Mouse (Mus musculus): ENCODE data around the gene Ccdc160.
A peak's percentile ranks its signal among the peaks of the same experiment; 100 is the strongest.

Ccdc160 gene

DNA sequence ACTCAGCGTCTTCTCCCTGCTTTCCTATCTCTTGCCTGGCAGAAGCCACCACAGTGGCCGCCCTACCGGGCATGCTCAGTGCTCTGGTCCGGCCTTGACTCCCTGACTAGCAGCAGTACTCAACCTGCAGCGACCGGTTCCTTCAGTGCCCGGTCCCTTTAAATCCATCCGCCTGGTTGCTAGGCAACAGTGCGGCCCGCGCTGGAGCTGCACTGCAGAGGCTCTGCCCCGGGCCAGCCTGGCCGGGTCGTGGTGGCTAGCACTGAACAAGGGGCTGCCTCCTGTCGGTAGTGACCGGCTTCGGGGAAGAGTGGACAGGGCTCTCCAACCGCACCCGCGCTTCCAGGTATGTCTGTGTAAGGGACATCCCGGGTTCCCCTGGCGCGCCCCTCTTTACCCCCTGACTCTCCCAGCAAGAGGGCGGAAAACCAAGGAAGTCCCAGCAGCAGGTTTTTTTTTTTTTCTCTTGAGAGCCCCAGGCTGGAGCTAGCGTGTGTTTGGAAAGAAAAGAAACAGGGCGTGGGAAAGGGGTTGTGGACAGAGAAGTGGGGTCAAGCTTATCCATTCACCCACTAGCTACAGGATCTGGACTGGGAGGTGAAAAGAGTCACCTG is at the start of gene Ccdc160:
Gene Ccdc160, plus strand, starts transcription at position 221 of the 614 bp plus-strand sequence.
- DNase-seq (ENCODE audit: low spot score), result peak; percentile 40

- DNase-seq (ENCODE audit: low spot score), result no peak
Observed at GRCm38 (mm10) chrX:52743781-52744180, 47.2 kb upstream of the Ccdc160 start.

- no peak for DNase-seq (ENCODE audit: low spot score)
Observed at GRCm38 (mm10) chrX:52744201-52745051, 46.6 kb upstream of the Ccdc160 start.

GRCm38 (mm10) chrX:52745462-52745861 is 45.5 kb upstream of the Ccdc160 start:
- no peak for DNase-seq (ENCODE audit: low spot score)

DNA sequence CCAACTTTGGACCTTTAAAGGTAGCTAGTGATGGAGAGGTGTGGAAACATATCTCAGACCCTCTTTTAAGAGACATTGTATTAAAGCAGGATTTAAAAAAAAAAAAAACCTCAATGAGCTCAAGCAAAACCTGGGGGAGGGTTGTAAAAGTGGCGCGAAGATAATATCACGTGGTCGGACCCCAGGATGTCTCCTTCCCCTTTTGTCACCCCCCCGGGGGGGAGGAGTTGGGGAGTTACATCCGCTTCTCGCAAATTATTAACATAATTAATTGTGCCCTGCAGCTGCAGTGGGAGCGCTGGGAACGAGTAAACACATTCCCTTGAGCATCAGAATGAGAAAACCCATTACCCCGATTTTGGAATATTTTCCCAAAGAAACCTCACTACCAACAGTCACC is 45.1 kb upstream of the Ccdc160 start:
- DNase-seq (ENCODE audit: low spot score), result no peak

DNA sequence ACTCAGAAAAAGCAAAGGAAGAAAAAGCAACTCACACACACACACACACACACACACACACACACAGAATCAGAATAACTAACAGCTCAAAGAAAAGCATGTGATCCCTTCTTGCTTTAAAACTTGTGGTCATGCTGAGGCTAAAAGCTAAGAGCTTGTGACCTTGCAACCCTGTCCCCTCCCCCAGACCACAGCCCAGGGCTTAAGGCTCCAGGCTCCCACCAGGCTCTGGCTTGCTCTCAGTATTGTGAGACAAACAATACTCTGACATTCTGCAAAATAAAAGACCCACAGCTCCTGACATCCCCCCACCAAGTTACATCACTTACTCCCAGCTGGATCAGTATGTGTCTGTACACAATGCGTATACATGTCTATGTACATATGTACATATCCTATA is 44.2 kb upstream of the Ccdc160 start:
- no peak for DNase-seq (ENCODE audit: low spot score)

DNA sequence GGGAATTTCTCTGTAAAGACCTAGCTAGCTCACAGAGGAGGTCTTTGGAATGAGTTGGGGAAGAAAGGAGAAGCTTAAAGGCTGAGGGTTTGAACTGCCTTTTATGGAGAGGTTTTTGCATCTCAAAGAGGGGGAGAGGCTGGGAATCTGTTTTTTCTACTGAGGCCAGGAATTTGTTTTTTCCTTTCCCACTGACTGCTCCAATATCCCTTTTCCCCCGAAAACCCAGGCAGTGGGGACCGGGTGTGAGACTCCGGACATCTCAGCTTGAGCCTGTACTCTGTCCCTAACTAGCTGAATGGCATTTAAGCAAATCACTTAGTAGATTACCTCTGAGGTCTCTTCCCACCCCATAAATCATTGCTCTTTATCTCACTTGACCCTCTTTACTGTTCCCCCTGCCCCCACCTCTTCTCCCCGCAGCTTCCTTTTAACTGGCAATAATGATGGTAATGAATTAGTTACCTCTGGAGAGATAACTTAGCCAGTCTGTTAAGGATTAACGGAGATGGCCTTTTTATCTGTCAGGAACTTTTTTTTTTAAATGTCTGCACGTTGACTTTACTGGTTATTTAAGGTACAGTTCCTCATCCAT is 37.4 kb upstream of the Ccdc160 start:
- no peak for DNase-seq (ENCODE audit: low spot score)

GRCm38 (mm10) chrX:52757164-52757563 is 33.8 kb upstream of the Ccdc160 start:
- DNase-seq (ENCODE audit: low spot score), result no peak

- DNase-seq (ENCODE audit: low spot score), result no peak
Observed at GRCm38 (mm10) chrX:52759232-52759631, 31.8 kb upstream of the Ccdc160 start.

- DNase-seq (ENCODE audit: low spot score), result no peak
Observed at GRCm38 (mm10) chrX:52760191-52760945, 30.6 kb upstream of the Ccdc160 start.

GRCm38 (mm10) chrX:52762221-52762620 is 28.8 kb upstream of the Ccdc160 start:
- no peak for DNase-seq (ENCODE audit: low spot score)

DNA sequence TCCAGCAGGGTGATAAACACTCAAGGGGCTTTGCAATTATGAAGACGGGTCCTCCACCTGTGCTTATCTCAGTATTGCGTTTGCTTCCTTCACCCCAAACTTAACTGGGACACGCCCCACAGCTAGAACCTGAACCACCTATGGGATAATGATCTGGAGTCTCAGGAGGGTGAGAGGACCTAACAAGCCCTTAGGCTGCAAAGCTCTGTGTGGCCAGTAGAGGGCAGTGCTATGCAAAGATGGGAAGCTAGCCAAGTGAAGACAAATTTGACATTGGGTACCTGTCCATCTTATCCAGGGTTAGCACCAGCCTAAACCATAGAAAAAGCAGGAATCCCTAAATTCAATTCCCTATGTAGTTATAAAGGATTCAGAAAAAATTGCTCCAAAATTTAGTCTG is 15.0 kb upstream of the Ccdc160 start:
- DNase-seq (ENCODE audit: low spot score), result no peak

GRCm38 (mm10) chrX:52777671-52778070 is 13.3 kb upstream of the Ccdc160 start:
- no peak for DNase-seq (ENCODE audit: low spot score)

DNA sequence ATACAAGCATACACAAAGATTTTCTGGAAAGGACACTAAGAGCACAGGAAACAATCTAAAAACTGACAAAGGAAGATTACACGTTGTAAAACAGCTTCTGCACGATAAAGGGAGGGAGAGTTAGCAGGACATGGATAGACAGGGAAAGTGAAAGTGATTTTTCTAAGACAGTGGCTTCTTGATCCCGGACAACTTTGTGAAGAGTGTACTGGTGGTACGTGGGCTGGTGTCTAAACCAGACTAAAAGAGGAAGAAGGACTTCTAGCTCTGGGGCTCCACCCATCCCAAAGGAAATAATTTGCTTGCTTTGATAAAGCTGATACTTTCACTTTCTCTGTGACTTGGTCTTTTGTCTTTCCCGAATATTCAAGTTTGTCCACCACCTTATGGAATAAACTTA is 7.1 kb upstream of the Ccdc160 start:
- no peak for DNase-seq (ENCODE audit: low spot score)

DNA sequence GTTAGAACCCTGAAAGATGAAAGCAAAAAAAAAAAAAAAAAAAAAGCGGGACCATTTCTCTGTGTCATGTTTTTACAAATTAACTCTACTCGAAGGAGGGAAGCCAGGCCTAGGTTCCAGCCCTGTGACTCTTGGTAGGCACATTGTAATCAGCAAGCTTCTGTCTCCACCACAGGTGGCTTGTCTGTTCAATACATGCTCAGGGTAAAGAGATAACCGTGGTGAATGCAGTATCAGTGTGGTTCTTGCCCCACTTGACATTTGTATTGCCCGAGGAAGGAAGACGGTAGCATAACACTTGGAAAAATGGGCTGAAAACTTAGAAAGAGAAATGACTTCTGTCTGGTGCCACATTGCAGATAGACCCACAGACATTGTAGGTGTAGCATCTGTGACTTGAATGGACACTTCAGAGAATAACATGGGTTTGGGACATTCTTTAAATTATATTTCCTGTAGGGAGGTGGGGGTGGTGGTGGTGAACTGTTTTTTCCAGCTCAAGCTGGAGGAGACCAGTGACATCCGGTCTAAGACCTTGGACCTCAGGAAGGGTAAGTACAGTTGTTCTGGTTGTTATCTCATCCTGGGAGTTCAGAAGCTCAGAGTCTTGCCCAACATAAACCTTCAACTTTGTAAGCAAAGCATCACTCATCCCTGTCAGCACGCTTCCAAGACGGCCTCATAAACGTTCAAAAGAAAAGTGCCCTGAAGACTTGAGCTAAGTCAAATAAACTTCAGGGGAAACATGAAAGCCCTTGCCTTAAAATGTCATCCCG is 1.1 kb downstream of the Ccdc160 start:
- no peak for DNase-seq (ENCODE audit: low spot score)

GRCm38 (mm10) chrX:52792861-52793260 is 1.9 kb downstream of the Ccdc160 start:
- DNase-seq (ENCODE audit: low spot score), result no peak

DNA sequence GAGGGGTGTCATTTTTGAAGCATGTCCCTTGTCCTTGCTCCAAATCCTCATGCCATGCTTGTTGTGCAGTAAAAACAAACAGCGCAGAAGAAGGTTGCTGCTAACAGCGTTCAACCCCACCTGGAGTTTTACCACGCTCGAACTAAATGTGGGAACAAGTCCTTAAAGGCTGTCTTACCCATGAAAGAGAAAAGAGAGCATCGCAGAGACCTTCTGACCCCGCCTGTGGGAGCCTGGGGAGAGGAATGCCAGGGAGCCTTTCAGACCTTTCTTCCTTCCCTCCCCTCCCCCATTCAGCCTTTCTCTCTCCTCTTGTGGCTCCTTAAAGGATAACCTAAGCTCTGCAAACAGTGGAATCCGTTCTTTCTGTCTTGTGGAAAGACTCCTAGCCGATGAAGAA is 4.8 kb downstream of the Ccdc160 start:
- no peak for DNase-seq (ENCODE audit: low spot score)

DNA sequence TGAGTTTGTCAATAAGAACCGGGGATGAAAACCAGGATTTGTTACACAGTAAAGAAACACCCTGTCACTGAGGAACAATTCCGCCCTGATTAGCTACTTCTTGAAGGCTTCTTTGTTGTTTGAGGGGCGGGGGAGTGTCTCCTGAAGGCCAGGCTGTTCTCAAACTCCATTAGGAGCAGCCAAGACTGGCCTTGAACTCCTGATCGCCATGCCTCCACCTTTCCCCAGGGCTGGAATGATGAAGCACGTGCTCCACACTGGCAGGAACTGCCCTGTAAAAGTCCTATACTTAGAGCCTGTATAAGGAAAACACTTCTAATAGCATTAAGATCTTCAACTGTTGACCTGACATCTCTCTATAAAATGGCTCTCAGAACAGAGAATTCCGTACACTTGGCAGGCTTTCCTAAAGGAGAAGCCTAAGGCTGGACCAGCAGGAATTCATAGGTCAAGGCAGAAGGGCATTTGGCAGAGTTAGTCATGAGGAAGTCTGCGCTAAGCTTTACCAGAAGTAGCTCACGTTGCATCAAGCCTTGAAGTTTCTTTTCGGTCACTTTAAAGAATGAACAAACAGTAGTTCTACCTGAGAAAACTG is 6.1 kb downstream of the Ccdc160 start:
- no peak for DNase-seq (ENCODE audit: low spot score)

- DNase-seq (ENCODE audit: low spot score), result no peak
Observed at GRCm38 (mm10) chrX:52798255-52798654, 7.3 kb downstream of the Ccdc160 start.

GRCm38 (mm10) chrX:52799566-52799965 is 8.6 kb downstream of the Ccdc160 start:
- no peak for DNase-seq (ENCODE audit: low spot score)

DNA sequence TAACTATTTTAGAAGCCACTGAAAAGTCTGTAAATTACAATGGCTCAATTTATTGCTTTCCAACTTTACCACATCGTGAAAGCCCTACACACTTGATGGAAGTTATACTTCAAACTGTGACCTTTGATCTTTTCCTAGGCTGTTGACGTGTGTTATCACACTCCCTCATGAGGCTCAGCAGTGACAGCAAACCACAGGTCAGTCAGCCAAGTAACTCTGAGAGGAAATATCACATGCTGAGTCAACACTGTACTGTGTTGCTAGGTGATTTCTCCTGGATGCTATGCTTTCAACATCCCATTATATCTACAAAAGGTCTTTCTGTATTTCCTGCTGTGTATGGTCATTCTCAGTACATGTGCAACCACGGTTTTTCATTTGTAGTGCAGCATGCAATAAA is 28.3 kb downstream of the Ccdc160 start:
- DNase-seq (ENCODE audit: low spot score), result no peak

All from left cerebral cortex, adult 11 months (tissue).